Mouse (Mus musculus) spleen, adult 2 months (tissue): ENCODE measurements around the gene Smg6.

Source experiments
- CTCF ChIP-seq: fragments of 200-500 bp; IDR thresholded peaks from 2 replicates; pipeline ENCODE4 v1.5.1; 2011; ENCODE audit warnings: mild to moderate bottlenecking, inconsistent platforms; ENCODE audit not compliant: insufficient read depth, insufficient read length, insufficient replicate concordance; ENCODE audit errors: extremely low read depth
- POLR2A ChIP-seq: fragments of 200-500 bp; IDR thresholded peaks from 2 replicates; pipeline ENCODE4 v1.6.1; 2011; ENCODE audit warnings: low read depth, low read length, inconsistent platforms

DNA sequence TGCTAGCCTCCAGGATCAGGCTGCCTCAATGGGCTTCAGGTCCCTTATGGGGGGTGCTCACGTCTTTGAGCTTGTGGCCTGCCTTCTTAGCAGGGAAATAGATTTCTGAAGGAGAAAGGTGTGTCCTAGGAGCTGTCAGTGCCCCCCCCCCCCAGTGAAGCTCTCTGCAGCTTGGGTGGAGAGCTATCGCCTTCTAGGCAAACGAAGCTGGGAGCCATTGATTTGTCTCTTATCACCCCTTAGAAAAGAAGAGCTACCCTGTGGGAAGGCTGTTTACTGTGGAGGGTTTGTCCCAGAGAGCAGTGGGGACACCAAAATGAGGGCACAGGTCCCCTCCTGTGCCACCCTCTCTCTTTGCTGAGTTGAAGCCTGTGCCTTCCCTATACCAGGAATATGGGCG lies 284.5 kb downstream of the Smg6 start:
- TF ChIP-seq CTCF: no peak
- no peak for TF ChIP-seq POLR2A
